Mouse (Mus musculus) thymus, adult 2 months (tissue): ENCODE data around the gene Gm20388. TPM values are rescaled to one million over a fixed set of nuclear protein-coding genes. Genes with fewer than 3 reads are reported as not detected.
A peak's percentile ranks its signal among the peaks of the same experiment; 100 is the strongest.

Source experiments
- DNase-seq: peaks from one replicate; pipeline ENCODE4 v3.0.0; 2021
- H3K27ac ChIP-seq: fragments of 200-500 bp; 2 replicates; pipeline ENCODE4 v1.5.1; 2012; ENCODE audit warnings: low read length, control low read depth; ENCODE audit not compliant: control insufficient read depth, insufficient read depth
- H3K27me3 ChIP-seq: fragments of 200-500 bp; 2 replicates; pipeline ENCODE4 v1.6.1; 2012; ENCODE audit warnings: mild to moderate bottlenecking, low read length, moderate library complexity, mixed read lengths; ENCODE audit not compliant: control insufficient read depth, insufficient read depth
- H3K36me3 ChIP-seq: fragments of 200-500 bp; 2 replicates; pipeline ENCODE4 v1.6.1; 2012; ENCODE audit warnings: mild to moderate bottlenecking, low read length, moderate library complexity; ENCODE audit not compliant: control insufficient read depth, insufficient read depth
- H3K4me1 ChIP-seq: fragments of 200-500 bp; replicated peaks from 2 replicates; pipeline ENCODE4 v1.6.1; 2012; ENCODE audit warnings: low read length; ENCODE audit not compliant: control insufficient read depth, insufficient read depth
- H3K4me3 ChIP-seq: fragments of 200-500 bp; 2 replicates; pipeline ENCODE4 v1.5.1; 2012; ENCODE audit warnings: mild to moderate bottlenecking, low read length, control low read depth, moderate library complexity; ENCODE audit not compliant: control insufficient read depth, insufficient read depth
- CTCF ChIP-seq: fragments of 200-500 bp; IDR thresholded peaks from 2 replicates; pipeline ENCODE4 v1.5.1; 2012; ENCODE audit warnings: mild to moderate bottlenecking, control low read depth, low read length, moderate library complexity, borderline replicate concordance; ENCODE audit not compliant: control insufficient read depth, poor library complexity, insufficient read depth; ENCODE audit errors: extremely low read depth
- POLR2A ChIP-seq: fragments of 200-500 bp; IDR thresholded peaks from 2 replicates; pipeline ENCODE4 v1.6.1; 2012; ENCODE audit warnings: mild to moderate bottlenecking, low read length, control low read depth, moderate library complexity; ENCODE audit not compliant: control insufficient read depth, poor library complexity, insufficient read depth; ENCODE audit errors: extremely low read depth
- WGBS: fragments of 180-500 bp; shearing (Covaris S2); methylation state at CpG from one replicate; pipeline ENCODE4 v1.1.7; 2018; 5-methylcytosine and 5-hydroxymethylcytosine counted together
- polyA plus RNA-seq: library from polyadenylated mRNA; depleted of rRNA; stranded (reverse); fragments of >200 nt; gene quantifications from 2 replicates; pipeline ENCODE4 v1.2.3, GENCODE M21; 2012

Gm20388 gene
- polyA plus RNA-seq, 1 experiment: 103 TPM

GRCm38 (mm10) chr8:120571561-120571960, 660.9 kb downstream of the Gm20388 start:
- Histone ChIP-seq H3K27ac (no peak overlapping the region), H3K4me1 (peaks cover 6% of the 10 kb centered on the region), H3K36me3 (peaks cover 99% of the 10 kb centered on the region), H3K27me3 (no peaks in the 10 kb centered on the region), H3K4me3 (no peak overlapping the region)
- DNase-seq: no peak
- TF ChIP-seq CTCF (no peak), POLR2A (no peak)
- 96% methylated on average over 8 of the region's 8 CpGs for WGBS

- H3K36me3 ChIP-seq: peaks cover 99% of the 10 kb centered on the region
- H3K4me3 ChIP-seq: no peak overlapping the region
- no peak overlapping the region for H3K27ac ChIP-seq
- H3K4me1 ChIP-seq: peaks cover 6% of the 10 kb centered on the region
- no peaks in the 10 kb centered on the region for H3K27me3 ChIP-seq
- WGBS: 48% methylated on average over 21 of the region's 21 CpGs
- DNase-seq: peak; percentile 50
- no peak for TF ChIP-seq POLR2A
- TF ChIP-seq CTCF: peak; percentile 30; the same call in 1 of the 2 replicates
Observed at GRCm38 (mm10) chr8:120572534-120572933, 661.9 kb downstream of the Gm20388 start.

GRCm38 (mm10) chr8:120573866-120574265, 663.2 kb downstream of the Gm20388 start:
- WGBS: 91% methylated on average over 11 of the region's 11 CpGs

GRCm38 (mm10) chr8:120574941-120575340, 664.3 kb downstream of the Gm20388 start:
- H3K27ac ChIP-seq: no peak overlapping the region
- H3K27me3 ChIP-seq: no peaks in the 10 kb centered on the region
- 94% methylated on average over 19 of the region's 19 CpGs for WGBS
- H3K4me1 ChIP-seq: peaks cover 6% of the 10 kb centered on the region
- peaks cover 97% of the 10 kb centered on the region for H3K36me3 ChIP-seq
- DNase-seq: no peak
- H3K4me3 ChIP-seq: no peak overlapping the region
- no peak for TF ChIP-seq CTCF
- no peak for TF ChIP-seq POLR2A

More at GRCm38 (mm10) chr8:120573866-120574265, 663.2 kb downstream of the Gm20388 start:
- H3K27ac ChIP-seq: no peak overlapping the region
- H3K4me1 ChIP-seq: peaks cover 6% of the 10 kb centered on the region
- H3K27me3 ChIP-seq: no peaks in the 10 kb centered on the region
- TF ChIP-seq POLR2A (no peak), CTCF (no peak)
- no peak overlapping the region for H3K4me3 ChIP-seq
- peaks cover 99% of the 10 kb centered on the region for H3K36me3 ChIP-seq
- no peak for DNase-seq

GRCm38 (mm10) chr8:120575801-120576200, 665.2 kb downstream of the Gm20388 start:
- WGBS: 94% methylated on average over 9 of the region's 9 CpGs
- Histone ChIP-seq H3K4me1 (peaks cover 6% of the 10 kb centered on the region), H3K36me3 (peaks cover 96% of the 10 kb centered on the region), H3K27me3 (no peaks in the 10 kb centered on the region), H3K4me3 (no peak overlapping the region), H3K27ac (no peak overlapping the region)
- TF ChIP-seq POLR2A: no peak
- TF ChIP-seq CTCF: no peak
- DNase-seq: no peak

- H3K36me3 ChIP-seq: peaks cover 76% of the 10 kb centered on the region
- 98% methylated on average over 17 of the region's 17 CpGs for WGBS
- H3K27me3 ChIP-seq: no peaks in the 10 kb centered on the region
- no peak overlapping the region for H3K27ac ChIP-seq
- H3K4me1 ChIP-seq: no peaks in the 10 kb centered on the region
- no peak for TF ChIP-seq CTCF
- TF ChIP-seq POLR2A: no peak
- H3K4me3 ChIP-seq: no peak overlapping the region
- DNase-seq: no peak
Observed at GRCm38 (mm10) chr8:120577821-120578220, 667.2 kb downstream of the Gm20388 start.
